Mouse (Mus musculus) limb, embryonic 11.5 days (tissue): ENCODE measurements around the gene Hspb7. TPM values are rescaled to one million over a fixed set of nuclear protein-coding genes. Genes with fewer than 3 reads are reported as not detected.

Experiments
- polyA plus RNA-seq: library from polyadenylated mRNA; unstranded; fragments of >200 nt; fragmentation: Nextera tagmentation; extraction: Ambion mirVana; gene quantifications from 2 replicates; pipeline ENCODE4 v1.2.1, GENCODE M21; 2014

Hspb7 gene
- polyA plus RNA-seq, 1 experiment from 2014 or later, result 0.41 TPM

Other genes starting within 250 kb of the Hspb7 start
- gene Rsg1, start 206.8 kb upstream of the Hspb7 start, polyA plus RNA-seq, result 5.3 and 8.7 TPM in 2 replicates
- 4.6 and 5.2 TPM in 2 replicates for gene Arhgef19, start 181.3 kb upstream of the Hspb7 start, polyA plus RNA-seq
- gene Epha2, start 119.5 kb upstream of the Hspb7 start, polyA plus RNA-seq, result 2.2 and 2.4 TPM in 2 replicates
- 0.34 and 0.57 TPM in 2 replicates for gene Fam131c, start 52.6 kb upstream of the Hspb7 start, polyA plus RNA-seq
- 0.21 and 0.33 TPM in 2 replicates for gene Clcnka, start 22.1 kb upstream of the Hspb7 start, polyA plus RNA-seq
- not detected in 2 replicates for gene Clcnkb, start 4.8 kb upstream of the Hspb7 start, polyA plus RNA-seq
- gene Srarp, start 15.3 kb downstream of the Hspb7 start, polyA plus RNA-seq, result not detected in 2 replicates
- 44.2 and 49.2 TPM in 2 replicates for gene Zbtb17, start 23.9 kb downstream of the Hspb7 start, polyA plus RNA-seq
- 12.4 and 13.4 TPM in 2 replicates for gene Spen, start 117.8 kb downstream of the Hspb7 start, polyA plus RNA-seq
- gene Fblim1, start 185.3 kb downstream of the Hspb7 start, polyA plus RNA-seq, result 67.2 and 73.2 TPM in 2 replicates
- gene Tmem82, start 197.9 kb downstream of the Hspb7 start, polyA plus RNA-seq, result 0.27 and 0.60 TPM in 2 replicates
- gene Slc25a34, start 203.0 kb downstream of the Hspb7 start, polyA plus RNA-seq, result not detected in 2 replicates
- gene Plekhm2, start 244.1 kb downstream of the Hspb7 start, polyA plus RNA-seq, result 3.9 and 4.4 TPM in 2 replicates